Mouse (Mus musculus): ENCODE data around the gene Ermap. TPM values are rescaled to one million over a fixed set of nuclear protein-coding genes. Genes with fewer than 3 reads are reported as not detected.

Ermap gene
- polyA plus RNA-seq, 1 experiment, result 0.96 TPM

- WGBS, result 96% methylated on average over 6 of the region's 6 CpGs
- Histone ChIP-seq H3K4me3 (ENCODE audit: control insufficient read depth, insufficient read depth, low read length) (no peak overlapping the region), H3K27ac (ENCODE audit: control insufficient read depth, insufficient read depth, low read length) (no peak overlapping the region), H3K27me3 (ENCODE audit: control insufficient read depth, insufficient read depth, low read length) (no peaks in the 10 kb centered on the region), H3K4me1 (replicated peaks; ENCODE audit: control insufficient read depth, insufficient read depth, low read length) (peaks cover 9% of the 10 kb centered on the region), H3K36me3 (ENCODE audit: control insufficient read depth, insufficient read depth, low read length) (peaks cover 6% of the 10 kb centered on the region; the same call in 1 of the 2 replicates)
- no peak for DNase-seq
- TF ChIP-seq CTCF (IDR thresholded peaks at IDR 0.05; ENCODE audit: borderline replicate concordance, control insufficient read depth, extremely low read depth, insufficient read depth, low read length, poor library complexity) (no peak), POLR2A (IDR thresholded peaks at IDR 0.05; ENCODE audit: control insufficient read depth, extremely low read depth, insufficient read depth, low read length, poor library complexity) (no peak)
Measured at GRCm38 (mm10) chr4:119198105-119198504, 8.3 kb upstream of the Ermap start.

- peaks cover 9% of the 10 kb centered on the region for H3K4me1 ChIP-seq (replicated peaks; ENCODE audit: control insufficient read depth, insufficient read depth, low read length)
- WGBS, result 23% methylated on average over 18 of the region's 18 CpGs
- H3K36me3 ChIP-seq (ENCODE audit: control insufficient read depth, insufficient read depth, low read length), result peaks cover under 1% of the 10 kb centered on the region; the same call in 1 of the 2 replicates
- peak; percentile 44 for DNase-seq
- TF ChIP-seq CTCF (IDR thresholded peaks at IDR 0.05; ENCODE audit: borderline replicate concordance, control insufficient read depth, extremely low read depth, insufficient read depth, low read length, poor library complexity) (no peak), POLR2A (IDR thresholded peaks at IDR 0.05; ENCODE audit: control insufficient read depth, extremely low read depth, insufficient read depth, low read length, poor library complexity) (no peak)
- H3K27ac ChIP-seq (ENCODE audit: control insufficient read depth, insufficient read depth, low read length), result no peak overlapping the region
- peak overlapping the region; percentile 78 for H3K4me3 ChIP-seq (ENCODE audit: control insufficient read depth, insufficient read depth, low read length)
- no peaks in the 10 kb centered on the region for H3K27me3 ChIP-seq (ENCODE audit: control insufficient read depth, insufficient read depth, low read length)
Measured at GRCm38 (mm10) chr4:119195582-119196320, 5.9 kb upstream of the Ermap start.

- TF ChIP-seq POLR2A (IDR thresholded peaks at IDR 0.05; ENCODE audit: control insufficient read depth, extremely low read depth, insufficient read depth, low read length, poor library complexity) (peak; percentile 47; the same call in 1 of the 2 replicates), CTCF (IDR thresholded peaks at IDR 0.05; ENCODE audit: borderline replicate concordance, control insufficient read depth, extremely low read depth, insufficient read depth, low read length, poor library complexity) (peak; percentile 33; the same call in 1 of the 2 replicates)
- WGBS, result under 1% methylated on average over 47 of the region's 47 CpGs
Measured at GRCm38 (mm10) chr4:119194909-119195581, 5.2 kb upstream of the Ermap start, which contains the start of gene Svbp. Gene Svbp, plus strand, starts transcription at chr4:119195306.

GRCm38 (mm10) chr4:119192757-119193156 lies 2.9 kb upstream of the Ermap start:
- no peak overlapping the region for H3K27ac ChIP-seq (ENCODE audit: control insufficient read depth, insufficient read depth, low read length)
- no peaks in the 10 kb centered on the region for H3K36me3 ChIP-seq (ENCODE audit: control insufficient read depth, insufficient read depth, low read length)
- H3K27me3 ChIP-seq (ENCODE audit: control insufficient read depth, insufficient read depth, low read length), result no peaks in the 10 kb centered on the region
- DNase-seq, result no peak
- peaks cover 9% of the 10 kb centered on the region for H3K4me1 ChIP-seq (replicated peaks; ENCODE audit: control insufficient read depth, insufficient read depth, low read length)
- TF ChIP-seq CTCF (IDR thresholded peaks at IDR 0.05; ENCODE audit: borderline replicate concordance, control insufficient read depth, extremely low read depth, insufficient read depth, low read length, poor library complexity) (no peak), POLR2A (IDR thresholded peaks at IDR 0.05; ENCODE audit: control insufficient read depth, extremely low read depth, insufficient read depth, low read length, poor library complexity) (no peak)
- WGBS, result 96% methylated on average over 4 of the region's 4 CpGs
- H3K4me3 ChIP-seq (ENCODE audit: control insufficient read depth, insufficient read depth, low read length), result no peak overlapping the region

More at GRCm38 (mm10) chr4:119194909-119195581, 5.2 kb upstream of the Ermap start, which contains the start of gene Svbp:
- Histone ChIP-seq H3K4me1 (replicated peaks; ENCODE audit: control insufficient read depth, insufficient read depth, low read length) (peaks cover 9% of the 10 kb centered on the region), H3K27ac (ENCODE audit: control insufficient read depth, insufficient read depth, low read length) (no peak within 1 kb of the TSS), H3K36me3 (ENCODE audit: control insufficient read depth, insufficient read depth, low read length) (no peaks in the 10 kb centered on the region), H3K27me3 (ENCODE audit: control insufficient read depth, insufficient read depth, low read length) (no peaks in the 10 kb centered on the region), H3K4me3 (ENCODE audit: control insufficient read depth, insufficient read depth, low read length) (peak within 1 kb of the TSS; percentile 78)
- peak; percentile 87 for DNase-seq

- Histone ChIP-seq H3K27me3 (ENCODE audit: control insufficient read depth, insufficient read depth, low read length) (no peaks in the 10 kb centered on the region), H3K36me3 (ENCODE audit: control insufficient read depth, insufficient read depth, low read length) (no peaks in the 10 kb centered on the region), H3K27ac (ENCODE audit: control insufficient read depth, insufficient read depth, low read length) (no peak overlapping the region), H3K4me3 (ENCODE audit: control insufficient read depth, insufficient read depth, low read length) (no peak overlapping the region), H3K4me1 (replicated peaks; ENCODE audit: control insufficient read depth, insufficient read depth, low read length) (peaks cover 7% of the 10 kb centered on the region)
- no peak for TF ChIP-seq CTCF (IDR thresholded peaks at IDR 0.05; ENCODE audit: borderline replicate concordance, control insufficient read depth, extremely low read depth, insufficient read depth, low read length, poor library complexity)
- no peak for TF ChIP-seq POLR2A (IDR thresholded peaks at IDR 0.05; ENCODE audit: control insufficient read depth, extremely low read depth, insufficient read depth, low read length, poor library complexity)
- 76% methylated on average over 3 of the region's 3 CpGs for WGBS
- no peak for DNase-seq
Measured at GRCm38 (mm10) chr4:119191273-119191672, 1.5 kb upstream of the Ermap start.

- WGBS, result 87% methylated on average over 8 of the region's 8 CpGs
- Histone ChIP-seq H3K4me1 (replicated peaks; ENCODE audit: control insufficient read depth, insufficient read depth, low read length) (peaks cover under 1% of the 10 kb centered on the region; the same call in 1 of the 2 replicates), H3K4me3 (ENCODE audit: control insufficient read depth, insufficient read depth, low read length) (no peak overlapping the region)
Measured at GRCm38 (mm10) chr4:119190618-119191017, 807 bp upstream of the Ermap start.

More at GRCm38 (mm10) chr4:119190618-119191017, 807 bp upstream of the Ermap start:
- H3K27me3 ChIP-seq (ENCODE audit: control insufficient read depth, insufficient read depth, low read length), result no peaks in the 10 kb centered on the region
- H3K27ac ChIP-seq (ENCODE audit: control insufficient read depth, insufficient read depth, low read length), result no peak overlapping the region
- DNase-seq, result no peak
- no peak for TF ChIP-seq CTCF (IDR thresholded peaks at IDR 0.05; ENCODE audit: borderline replicate concordance, control insufficient read depth, extremely low read depth, insufficient read depth, low read length, poor library complexity)
- TF ChIP-seq POLR2A (IDR thresholded peaks at IDR 0.05; ENCODE audit: control insufficient read depth, extremely low read depth, insufficient read depth, low read length, poor library complexity), result no peak
- no peaks in the 10 kb centered on the region for H3K36me3 ChIP-seq (ENCODE audit: control insufficient read depth, insufficient read depth, low read length)

Measured in thymus, adult 2 months (tissue).